Mouse (Mus musculus) activated CD4-positive, CD25-positive, alpha-beta regulatory T cell, adult 9 weeks (primary cell): ENCODE data around the gene Cnpy4. TPM values are rescaled to one million over a fixed set of nuclear protein-coding genes. Genes with fewer than 3 reads are reported as not detected.

Experiments used
- polyA plus RNA-seq: library from polyadenylated mRNA; unstranded; fragments of 100-300 nt; shearing (Covaris generic); gene quantifications from one replicate; pipeline ENCODE4 v1.2.1, GENCODE M21; 2017

Cnpy4 gene
- polyA plus RNA-seq, result 20.8 TPM

DNA sequence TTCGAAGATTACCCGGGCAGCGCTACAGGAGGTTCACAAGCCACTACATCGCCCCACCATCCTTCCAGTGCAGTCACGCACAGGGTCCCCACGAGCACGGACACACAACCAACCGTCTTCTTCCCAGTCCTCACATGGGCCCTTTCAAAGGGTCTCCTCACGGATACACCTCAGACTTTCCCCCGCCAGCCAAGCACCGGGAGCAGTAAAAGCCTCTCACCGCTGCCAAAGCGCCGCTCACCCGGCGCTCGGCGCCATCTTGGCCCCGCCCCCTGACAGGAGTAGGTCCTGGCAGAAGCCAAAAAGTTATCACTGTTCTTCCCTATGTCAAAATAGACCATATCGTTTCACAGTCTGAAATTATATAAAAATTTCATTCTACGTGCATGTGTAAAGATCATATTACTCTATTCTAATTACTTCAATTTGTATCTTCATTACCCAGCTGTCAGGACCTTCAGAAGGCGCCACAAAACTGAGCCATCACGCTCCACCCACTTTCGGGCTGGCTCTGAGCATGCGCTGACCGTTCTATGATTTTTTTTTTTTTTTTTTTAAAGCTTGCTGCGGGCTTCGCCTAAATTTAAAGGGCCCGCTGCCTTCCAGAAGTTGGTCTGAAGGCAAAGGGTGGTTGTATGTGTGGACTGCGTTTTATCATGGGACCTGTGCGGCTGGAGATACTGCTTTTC lies at the start of gene Cnpy4, which contains the start of gene Taf6:
Gene Cnpy4, plus strand, starts transcription at position 536 of the 689 bp plus-strand sequence.
Gene Taf6, minus strand, starts transcription at position 502 of the 689 bp plus-strand sequence.

DNA sequence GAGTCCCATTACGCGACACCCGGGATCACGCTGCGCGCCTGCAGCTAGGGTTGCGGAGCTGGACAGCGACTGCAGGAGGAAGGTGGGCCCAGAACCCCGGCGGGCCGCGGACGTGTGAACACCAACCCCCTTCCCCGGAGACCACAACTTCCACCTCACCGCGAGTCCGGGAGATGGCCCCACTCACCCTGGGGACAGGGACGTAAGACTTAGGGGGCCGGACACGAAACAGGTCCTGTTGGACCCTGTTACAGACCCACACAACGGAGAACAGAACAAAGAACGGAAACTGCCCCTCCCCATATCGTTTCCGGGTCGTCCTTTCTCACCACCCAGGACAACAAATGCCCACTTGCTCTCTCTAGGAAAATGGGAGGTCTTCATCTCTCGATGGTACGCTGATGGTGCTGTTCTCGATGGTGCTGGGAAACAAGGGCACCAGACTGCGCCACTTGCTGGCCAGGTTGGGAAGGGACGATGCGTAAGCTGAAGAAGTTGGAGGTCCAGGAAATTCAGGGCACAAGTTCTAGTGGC lies 31.8 kb upstream of the Cnpy4 start, which contains the start of gene Zfp113:
Gene Zfp113, minus strand, starts transcription at position 302 of the 534 bp plus-strand sequence.

DNA sequence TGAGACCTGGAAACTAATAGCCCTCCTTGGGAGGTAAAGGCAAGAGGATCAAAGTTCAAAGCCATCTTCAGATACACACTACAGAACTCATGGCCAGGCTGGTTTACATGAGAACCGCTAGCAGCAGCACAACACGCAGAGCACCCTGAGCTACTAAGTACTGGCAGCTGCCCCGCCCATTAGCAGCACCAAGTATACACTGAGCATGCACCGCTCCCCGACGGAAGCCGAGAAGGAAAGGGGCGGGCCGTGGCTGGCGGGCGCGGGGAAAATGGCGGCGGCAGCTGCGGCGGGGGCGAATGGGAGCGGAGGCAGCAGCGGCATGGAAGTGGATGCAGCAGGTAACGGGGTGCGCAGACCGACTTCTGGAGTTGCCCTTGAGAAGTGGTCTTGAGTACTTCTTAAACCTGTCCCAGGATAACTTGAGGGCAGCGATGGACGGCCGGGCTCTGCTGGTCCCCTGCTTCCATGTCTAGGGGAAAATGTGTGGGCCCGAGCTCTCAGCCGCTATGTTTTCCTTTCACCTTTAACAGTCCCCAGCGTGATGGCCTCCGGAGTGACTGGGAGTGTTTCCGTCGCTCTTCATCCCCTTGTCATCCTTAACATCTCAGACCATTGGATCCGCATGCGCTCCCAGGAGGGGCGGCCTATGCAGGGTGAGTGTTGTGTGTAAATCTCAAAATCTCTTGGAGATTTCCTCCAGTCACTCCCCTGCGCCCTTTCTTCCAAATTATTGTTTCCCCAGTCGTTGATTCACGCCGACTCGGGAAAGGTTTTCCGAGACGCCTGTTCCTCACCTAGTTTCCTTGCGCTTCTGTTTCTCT lies 26.2 kb upstream of the Cnpy4 start, which contains the start of gene Cops6:
Gene Cops6, plus strand, starts transcription at position 230 of the 824 bp plus-strand sequence.

DNA sequence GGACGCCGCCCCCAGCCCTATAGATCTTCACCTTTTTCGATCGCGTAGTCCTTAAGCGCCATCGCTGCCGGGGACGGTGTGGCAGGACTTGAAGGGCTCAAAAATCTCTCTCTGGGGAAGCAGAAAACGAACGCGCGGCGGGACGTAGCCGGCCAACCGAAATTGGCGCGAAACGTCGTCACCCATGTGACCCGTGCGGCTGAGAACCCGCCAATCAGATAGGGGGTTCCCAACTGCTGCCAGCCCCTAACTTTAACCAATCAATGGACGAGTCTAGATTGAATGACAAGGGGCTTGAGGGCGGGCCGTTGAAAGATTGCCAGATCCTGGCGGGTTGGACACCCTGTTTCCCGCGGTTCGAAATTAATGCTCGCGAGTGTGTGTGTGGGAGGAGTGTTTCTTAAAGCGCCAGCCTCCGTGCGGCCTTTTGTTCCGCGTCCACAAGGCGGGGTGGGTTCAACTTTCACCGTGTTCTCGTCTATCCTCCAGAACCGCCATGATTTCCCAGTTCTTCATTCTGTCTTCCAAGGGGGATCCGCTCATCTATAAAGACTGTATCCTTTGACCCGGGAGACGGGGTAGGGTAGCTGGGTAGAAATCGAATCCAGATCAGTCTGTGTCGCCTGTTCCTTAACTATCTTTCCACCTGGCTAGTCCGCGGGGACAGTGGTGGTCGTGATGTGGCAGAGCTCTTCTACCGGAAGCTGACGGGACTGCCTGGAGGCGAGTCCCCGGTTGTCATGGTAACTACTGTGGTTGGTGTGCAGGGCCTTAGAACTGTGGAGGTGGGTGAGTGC lies 15.4 kb upstream of the Cnpy4 start, which contains the start of the genes Ap4m1 and Mcm7:
Gene Ap4m1, plus strand, starts transcription at position 308 of the 797 bp plus-strand sequence.
Gene Mcm7, minus strand, starts transcription at position 728 of the 797 bp plus-strand sequence.

DNA sequence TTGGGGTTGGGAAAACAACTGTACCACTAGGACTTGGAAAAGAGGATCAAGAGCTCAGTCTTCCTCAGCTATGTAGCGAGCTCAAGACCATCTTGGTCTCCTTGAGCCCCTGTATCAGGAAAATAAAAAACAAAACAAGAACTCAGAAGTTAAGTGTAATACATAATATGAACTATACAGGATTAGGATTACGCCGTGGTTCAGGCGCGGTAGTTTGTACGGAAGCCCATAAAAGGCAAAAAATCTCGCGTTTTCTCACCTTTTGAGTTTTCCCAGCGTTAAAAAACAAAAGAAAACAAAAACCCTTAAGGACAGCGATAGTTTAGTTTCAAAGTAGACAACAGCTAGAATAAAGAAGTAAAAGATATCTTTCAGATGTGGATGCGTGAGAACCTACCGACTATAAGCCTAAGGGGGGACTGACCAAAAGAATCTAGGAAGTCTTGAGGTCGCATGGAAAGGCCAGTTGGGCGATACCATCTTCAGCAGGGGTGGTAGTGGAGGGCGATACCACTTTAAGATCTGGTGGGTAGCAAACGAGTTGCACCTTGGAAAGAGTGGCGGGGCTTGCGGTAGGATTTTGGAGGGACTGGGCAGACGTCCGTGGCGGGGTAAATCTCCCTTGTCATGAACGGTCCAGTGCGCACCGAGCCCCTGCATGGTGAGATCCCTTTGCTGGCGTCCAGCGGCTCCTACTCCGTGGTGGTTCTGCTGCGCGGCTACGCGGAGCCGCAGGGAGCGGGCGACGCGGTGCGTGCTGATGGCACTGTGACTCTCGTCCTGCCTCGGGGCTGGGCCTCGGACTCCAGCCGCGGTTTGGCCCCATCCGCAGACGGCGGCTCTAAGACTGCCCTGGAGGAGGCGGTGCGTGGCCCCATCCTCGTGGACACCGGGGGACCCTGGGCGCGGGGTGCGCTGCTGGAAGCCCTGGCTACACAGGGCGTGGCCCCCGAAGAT lies 6.8 kb downstream of the Cnpy4 start, which contains the start of gene Mblac1:
Gene Mblac1, plus strand, starts transcription at position 544 of the 957 bp plus-strand sequence.

DNA sequence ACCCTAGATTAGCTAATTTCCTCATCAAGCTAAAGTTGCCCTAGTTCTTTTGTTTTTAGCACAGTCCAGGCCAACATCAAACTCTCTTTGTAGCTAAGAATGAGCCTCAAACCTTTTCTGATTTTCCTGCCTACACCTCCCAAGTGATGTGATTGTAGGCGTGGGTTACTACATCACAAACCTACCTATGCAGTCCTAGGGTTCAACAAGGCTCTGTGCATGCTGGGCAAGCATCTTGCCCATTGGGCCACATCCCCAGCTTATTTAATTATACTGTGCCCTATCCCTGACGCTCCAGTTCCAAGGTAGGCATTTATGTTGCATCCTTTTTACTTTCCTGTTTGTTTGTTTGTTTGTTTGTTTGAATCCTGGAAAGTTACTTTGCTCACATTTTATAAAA lies 38.4 kb downstream of the Cnpy4 start, which contains the start of gene Nxpe5:
Gene Nxpe5, plus strand, starts transcription at position 199 of the 400 bp plus-strand sequence.

Other genes with a start within 250 kb of the Cnpy4 start
- gene Gjc3, start 224.4 kb upstream of the Cnpy4 start, polyA plus RNA-seq, result not detected
- not detected for gene Azgp1, start 206.0 kb upstream of the Cnpy4 start, polyA plus RNA-seq
- not detected for gene Smok3a, start 166.2 kb upstream of the Cnpy4 start, polyA plus RNA-seq
- gene Smok3b, start 166.1 kb upstream of the Cnpy4 start, polyA plus RNA-seq, result not detected
- not detected for gene Smok3c, start 134.3 kb upstream of the Cnpy4 start, polyA plus RNA-seq
- 24.1 TPM for gene Zkscan1, start 102.4 kb upstream of the Cnpy4 start, polyA plus RNA-seq
- 26.3 TPM for gene Zscan21, start 70.6 kb upstream of the Cnpy4 start, polyA plus RNA-seq
- gene Zfp113, start 31.7 kb upstream of the Cnpy4 start, polyA plus RNA-seq, result 23.3 TPM
- gene Cops6, start 26.4 kb upstream of the Cnpy4 start, polyA plus RNA-seq, result 230 TPM
- 11.0 TPM for gene Ap4m1, start 15.5 kb upstream of the Cnpy4 start, polyA plus RNA-seq
- 95.0 TPM for gene Mcm7, start 15.1 kb upstream of the Cnpy4 start, polyA plus RNA-seq
- gene Taf6, start within 50 bp of the Cnpy4 start, polyA plus RNA-seq, result 57.0 TPM
- 0.56 TPM for gene Mblac1, start 6.8 kb downstream of the Cnpy4 start, polyA plus RNA-seq
- 0.09 TPM for gene Nxpe5, start 38.4 kb downstream of the Cnpy4 start, polyA plus RNA-seq
- 118 TPM for gene Lamtor4, start 68.0 kb downstream of the Cnpy4 start, polyA plus RNA-seq
- gene BC037034, start 76.5 kb downstream of the Cnpy4 start, polyA plus RNA-seq, result 9.8 TPM
- gene Gal3st4, start 85.4 kb downstream of the Cnpy4 start, polyA plus RNA-seq, result 1.3 TPM
- gene Gm43720, start 92.5 kb downstream of the Cnpy4 start, polyA plus RNA-seq, result not detected
- gene Gpc2, start 92.5 kb downstream of the Cnpy4 start, polyA plus RNA-seq, result 1.9 TPM
- 0.95 TPM for gene Stag3, start 92.8 kb downstream of the Cnpy4 start, polyA plus RNA-seq
- 29.4 TPM for gene Pvrig, start 154.5 kb downstream of the Cnpy4 start, polyA plus RNA-seq